Mouse (Mus musculus) lung, postnatal 0 days (tissue): ENCODE measurements around the gene Mpp3. TPM values are rescaled to one million over a fixed set of nuclear protein-coding genes. Genes with fewer than 3 reads are reported as not detected.

Experiments used
- ATAC-seq: fragments of 200-750 bp; cut with Nextera tagmentation; 2 replicates; pipeline ENCODE4 v1.8.0; 2017; ENCODE audit warnings: moderate library complexity
- DNase-seq: peaks from one replicate; pipeline ENCODE4 v3.0.0-alpha.2; 2016; ENCODE audit warnings: low spot score
- H3K27ac ChIP-seq: fragments of 300-500 bp; sonication (generic); 2 replicates; pipeline ENCODE4 v1.5.1; 2014; ENCODE audit warnings: antibody characterized with exemption, mild to moderate bottlenecking, low read length, mixed read lengths
- H3K27me3 ChIP-seq: fragments of 300-500 bp; sonication (generic); replicated peaks from 2 replicates; pipeline ENCODE4 v1.6.1; 2014; ENCODE audit warnings: low read length, mixed read lengths; ENCODE audit not compliant: insufficient read depth
- H3K36me3 ChIP-seq: fragments of 300-500 bp; sonication (generic); 2 replicates; pipeline ENCODE4 v1.6.1; 2014; ENCODE audit warnings: low read length, mixed read lengths; ENCODE audit not compliant: insufficient read depth
- H3K4me1 ChIP-seq: fragments of 300-500 bp; sonication (generic); 2 replicates; pipeline ENCODE4 v1.6.1; 2014; ENCODE audit warnings: antibody characterized with exemption, low read depth, low read length, mixed read lengths; ENCODE audit not compliant: insufficient read depth
- H3K4me2 ChIP-seq: fragments of 300-500 bp; sonication (generic); replicated peaks from 2 replicates; pipeline ENCODE4 v1.6.1; 2014; ENCODE audit warnings: low read depth, mild to moderate bottlenecking, low read length, moderate library complexity, mixed read lengths
- H3K4me3 ChIP-seq: fragments of 300-500 bp; sonication (generic); 2 replicates; pipeline ENCODE4 v1.5.1; 2014; ENCODE audit warnings: low read depth, low read length
- H3K9ac ChIP-seq: fragments of 300-500 bp; sonication (generic); replicated peaks from 2 replicates; pipeline ENCODE4 v1.6.1; 2014; ENCODE audit warnings: low read depth, mild to moderate bottlenecking
- H3K9me3 ChIP-seq: fragments of 300-500 bp; sonication (generic); 2 replicates; pipeline ENCODE4 v1.6.1; 2016; ENCODE audit warnings: low read length, mixed read lengths
- CTCF ChIP-seq: IDR thresholded peaks from 2 replicates; pipeline ENCODE4 v1.5.1; 2016; ENCODE audit warnings: antibody characterized with exemption, mild to moderate bottlenecking
- EP300 ChIP-seq: IDR thresholded peaks from 2 replicates; pipeline ENCODE4 v1.6.1; 2016; ENCODE audit warnings: antibody characterized with exemption, mild to moderate bottlenecking, control low read depth
- WGBS: fragments of 180-500 bp; shearing (Covaris S2); extraction: QIAGEN DNeasy Blood & Tissue Kit; methylation state at CpG from one replicate; pipeline ENCODE4 v1.1.7; 2014; 5-methylcytosine and 5-hydroxymethylcytosine counted together
- polyA plus RNA-seq: library from polyadenylated mRNA; unstranded; fragments of >200 nt; fragmentation: Nextera tagmentation; extraction: Ambion mirVana; gene quantifications from 2 replicates; pipeline ENCODE4 v1.2.1, GENCODE M21; 2015

Mpp3 gene
- polyA plus RNA-seq, 1 experiment from 2014 or later: 2.2 TPM

DNA sequence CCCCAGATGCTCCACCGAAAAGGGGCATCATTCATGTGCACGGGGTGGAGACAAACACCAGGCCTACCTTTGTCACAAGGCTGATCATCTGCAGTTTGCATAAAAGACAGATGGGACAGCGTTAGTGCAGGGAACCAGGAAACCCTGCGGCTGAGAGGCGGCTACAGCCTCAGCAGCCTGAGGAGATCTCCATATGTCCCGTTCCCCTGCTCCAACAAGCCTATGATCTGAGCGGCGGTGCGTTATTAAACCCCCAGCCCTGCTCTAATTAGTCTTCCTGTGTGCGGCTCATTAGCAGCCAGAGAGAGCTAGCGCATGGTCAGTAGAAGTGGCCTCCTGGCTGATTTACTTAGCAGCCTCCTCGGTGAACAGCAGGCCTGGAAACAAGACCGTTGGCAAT is 18.1 kb downstream of the Mpp3 start:
- ATAC-seq (no peak), DNase-seq (no peak)
- no peak overlapping the region for H3K27ac ChIP-seq
- no peaks in the 10 kb centered on the region for H3K4me1 ChIP-seq
- no peak overlapping the region for H3K4me2 ChIP-seq
- no peak overlapping the region for H3K4me3 ChIP-seq
- H3K9me3 ChIP-seq: no peaks in the 10 kb centered on the region
- H3K27me3 ChIP-seq: no peaks in the 10 kb centered on the region
- H3K9ac ChIP-seq: no peak overlapping the region
- WGBS: 83% methylated on average over 13 of the region's 13 CpGs
- TF ChIP-seq EP300 (no peak), CTCF (no peak)
- no peaks in the 10 kb centered on the region for H3K36me3 ChIP-seq

- H3K27ac ChIP-seq: no peak overlapping the region
- H3K36me3 ChIP-seq: no peaks in the 10 kb centered on the region
- TF ChIP-seq CTCF (no peak), EP300 (peak; percentile 99)
- DNase-seq (peak; percentile 77), ATAC-seq (peak; percentile 90)
- H3K4me1 ChIP-seq: no peaks in the 10 kb centered on the region
- H3K9ac ChIP-seq: no peak overlapping the region
- no peaks in the 10 kb centered on the region for H3K9me3 ChIP-seq
- 56% methylated on average over 15 of the region's 15 CpGs for WGBS
- no peak overlapping the region for H3K4me3 ChIP-seq
- no peak overlapping the region for H3K4me2 ChIP-seq
- no peaks in the 10 kb centered on the region for H3K27me3 ChIP-seq
Measured at GRCm38 (mm10) chr11:102008954-102009637, 19.2 kb downstream of the Mpp3 start.

GRCm38 (mm10) chr11:102008372-102008771 is 19.9 kb downstream of the Mpp3 start:
- TF ChIP-seq CTCF: no peak
- TF ChIP-seq EP300: no peak
- H3K4me1 ChIP-seq: no peaks in the 10 kb centered on the region
- no peaks in the 10 kb centered on the region for H3K27me3 ChIP-seq
- 88% methylated on average over 8 of the region's 8 CpGs for WGBS
- DNase-seq (no peak), ATAC-seq (no peak)
- H3K9ac ChIP-seq: no peak overlapping the region
- no peak overlapping the region for H3K27ac ChIP-seq
- no peak overlapping the region for H3K4me2 ChIP-seq
- no peak overlapping the region for H3K4me3 ChIP-seq
- H3K9me3 ChIP-seq: no peaks in the 10 kb centered on the region
- no peaks in the 10 kb centered on the region for H3K36me3 ChIP-seq

GRCm38 (mm10) chr11:102006688-102007087 is 21.6 kb downstream of the Mpp3 start:
- no peak overlapping the region for H3K4me3 ChIP-seq
- no peak for DNase-seq
- no peaks in the 10 kb centered on the region for H3K36me3 ChIP-seq
- 77% methylated on average over 5 of the region's 5 CpGs for WGBS
- TF ChIP-seq EP300: no peak
- TF ChIP-seq CTCF: no peak
- no peak overlapping the region for H3K27ac ChIP-seq
- no peak overlapping the region for H3K9ac ChIP-seq
- no peak overlapping the region for H3K4me2 ChIP-seq
- H3K9me3 ChIP-seq: no peaks in the 10 kb centered on the region
- ATAC-seq: no peak
- no peaks in the 10 kb centered on the region for H3K27me3 ChIP-seq
- H3K4me1 ChIP-seq: no peaks in the 10 kb centered on the region

- 62% methylated on average over 9 of the region's 9 CpGs for WGBS
- Histone ChIP-seq H3K4me2 (no peak overlapping the region), H3K9me3 (no peaks in the 10 kb centered on the region), H3K36me3 (no peaks in the 10 kb centered on the region), H3K4me1 (no peaks in the 10 kb centered on the region), H3K27me3 (no peaks in the 10 kb centered on the region), H3K9ac (no peak overlapping the region), H3K27ac (no peak overlapping the region), H3K4me3 (no peak overlapping the region)
- ATAC-seq (no peak), DNase-seq (no peak)
- no peak for TF ChIP-seq CTCF
- TF ChIP-seq EP300: no peak
Measured at GRCm38 (mm10) chr11:102006271-102006670, 22.0 kb downstream of the Mpp3 start.

DNA sequence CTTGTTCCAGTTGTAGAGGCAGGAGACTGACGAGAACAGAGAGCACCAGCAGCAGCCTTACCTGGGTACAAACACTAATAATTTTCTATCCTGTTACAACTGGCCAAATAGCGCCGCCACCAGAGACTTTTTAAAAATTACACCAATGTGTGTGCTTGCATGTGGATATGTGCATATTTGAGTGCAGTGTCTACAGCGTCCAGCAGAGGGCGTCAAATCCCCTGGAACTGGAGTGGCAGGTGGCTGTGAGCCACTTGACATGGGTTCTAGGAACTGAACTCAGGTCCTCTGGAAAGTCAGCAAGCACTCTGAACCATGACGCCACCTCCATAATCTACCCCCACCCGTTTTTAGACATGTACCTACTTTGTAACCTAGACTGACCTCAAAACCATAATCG is 24.0 kb downstream of the Mpp3 start:
- Histone ChIP-seq H3K4me3 (no peak overlapping the region), H3K4me2 (no peak overlapping the region), H3K27me3 (no peaks in the 10 kb centered on the region), H3K36me3 (no peaks in the 10 kb centered on the region), H3K4me1 (no peaks in the 10 kb centered on the region), H3K9ac (no peak overlapping the region), H3K9me3 (no peaks in the 10 kb centered on the region), H3K27ac (no peak overlapping the region)
- WGBS: 92% methylated on average over 8 of the region's 8 CpGs
- no peak for DNase-seq
- TF ChIP-seq CTCF (peak; percentile 50), EP300 (no peak)
- no peak for ATAC-seq

GRCm38 (mm10) chr11:101999466-101999865 is 28.8 kb downstream of the Mpp3 start:
- WGBS: 58% methylated on average over 4 of the region's 4 CpGs
- ATAC-seq: no peak
- no peaks in the 10 kb centered on the region for H3K27me3 ChIP-seq

More at GRCm38 (mm10) chr11:101999466-101999865, 28.8 kb downstream of the Mpp3 start:
- Histone ChIP-seq H3K4me1 (no peaks in the 10 kb centered on the region), H3K4me3 (no peak overlapping the region), H3K9ac (no peak overlapping the region), H3K27ac (no peak overlapping the region), H3K36me3 (no peaks in the 10 kb centered on the region), H3K9me3 (no peaks in the 10 kb centered on the region), H3K4me2 (no peak overlapping the region)
- TF ChIP-seq EP300: no peak
- no peak for TF ChIP-seq CTCF
- no peak for DNase-seq
